Mouse (Mus musculus) stomach, embryonic 16.5 days (tissue): Measurements from ENCODE around the gene Pitpnc1. TPM values are rescaled to one million over a fixed set of nuclear protein-coding genes. Genes with fewer than 3 reads are reported as not detected.

Experiments used
- ATAC-seq: fragments of 200-750 bp; cut with Nextera tagmentation; 2 replicates; pipeline ENCODE4 v1.8.0; 2017; ENCODE audit warnings: moderate number of reproducible peaks, moderate TSS enrichment; ENCODE audit not compliant: insufficient read depth, low FRiP score
- H3K27ac ChIP-seq: fragments of 300-500 bp; sonication (generic); 2 replicates; pipeline ENCODE4 v1.5.1; 2014; ENCODE audit warnings: low read length
- H3K27me3 ChIP-seq: fragments of 300-500 bp; sonication (generic); 2 replicates; pipeline ENCODE4 v1.6.1; 2014; ENCODE audit warnings: low read length, control low read depth, mixed read lengths; ENCODE audit not compliant: control insufficient read depth, insufficient read depth
- H3K36me3 ChIP-seq: fragments of 300-500 bp; sonication (generic); 2 replicates; pipeline ENCODE4 v1.6.1; 2014; ENCODE audit warnings: low read length; ENCODE audit not compliant: control insufficient read depth, insufficient read depth
- H3K4me1 ChIP-seq: fragments of 300-500 bp; sonication (generic); 2 replicates; pipeline ENCODE4 v1.6.1; 2014; ENCODE audit warnings: low read length, control low read depth, mixed read lengths; ENCODE audit not compliant: control insufficient read depth, insufficient read depth
- H3K4me2 ChIP-seq: fragments of 300-500 bp; sonication (generic); 2 replicates; pipeline ENCODE4 v1.6.1; 2014; ENCODE audit warnings: low read depth, low read length, mixed read lengths
- H3K4me3 ChIP-seq: fragments of 300-500 bp; sonication (generic); replicated peaks from 2 replicates; pipeline ENCODE4 v1.5.1; 2014; ENCODE audit warnings: mild to moderate bottlenecking, low read length
- H3K9ac ChIP-seq: fragments of 300-500 bp; sonication (generic); 2 replicates; pipeline ENCODE4 v1.6.1; 2014; ENCODE audit warnings: low read length
- H3K9me3 ChIP-seq: fragments of 300-500 bp; sonication (generic); replicated peaks from 2 replicates; pipeline ENCODE4 v1.6.1; 2016; ENCODE audit warnings: low read length, control low read depth; ENCODE audit not compliant: control insufficient read depth
- whole genome bisulfite sequencing: fragments of 180-500 bp; shearing (Covaris S2); extraction: QIAGEN DNeasy Blood & Tissue Kit; methylation state at CpG from one replicate; pipeline ENCODE4 v1.1.7; 2014; 5-methylcytosine and 5-hydroxymethylcytosine counted together
- polyA plus RNA-seq: library from polyadenylated mRNA; unstranded; fragments of >200 nt; fragmentation: Nextera tagmentation; extraction: Ambion mirVana; gene quantifications from 2 replicates; pipeline ENCODE4 v1.2.1, GENCODE M21; 2015

Pitpnc1 gene
- polyA plus RNA-seq, 1 experiment from 2014 or later = 13.9 TPM

DNA sequence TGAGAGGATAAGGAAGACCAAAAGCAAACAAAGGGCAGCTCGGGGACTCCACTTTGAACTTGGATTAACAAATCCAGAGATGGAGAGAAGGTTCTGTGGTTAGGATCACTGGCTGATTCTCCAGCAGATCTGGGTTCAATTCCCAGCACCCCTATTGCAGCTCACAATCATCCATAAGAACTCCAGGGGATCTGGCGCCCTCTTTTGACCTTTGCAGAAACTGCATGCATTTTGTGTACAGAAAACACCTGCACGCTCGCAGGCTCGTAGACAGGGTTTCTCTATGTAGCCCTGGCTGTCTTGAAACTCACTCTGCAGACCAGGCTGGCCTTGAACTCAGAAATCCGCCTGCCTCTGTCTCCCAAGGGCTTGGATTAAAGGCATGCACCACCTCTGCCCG lies 219.0 kb downstream of the Pitpnc1 start:
- 87% methylated on average over 7 of the region's 7 CpGs for WGBS
- Histone ChIP-seq H3K4me2 (no peak overlapping the region), H3K36me3 (no peaks in the 10 kb centered on the region), H3K27me3 (no peaks in the 10 kb centered on the region), H3K4me1 (no peaks in the 10 kb centered on the region), H3K9ac (no peak overlapping the region), H3K27ac (no peak overlapping the region), H3K4me3 (no peak overlapping the region), H3K9me3 (no peaks in the 10 kb centered on the region)
- no peak for ATAC-seq

DNA sequence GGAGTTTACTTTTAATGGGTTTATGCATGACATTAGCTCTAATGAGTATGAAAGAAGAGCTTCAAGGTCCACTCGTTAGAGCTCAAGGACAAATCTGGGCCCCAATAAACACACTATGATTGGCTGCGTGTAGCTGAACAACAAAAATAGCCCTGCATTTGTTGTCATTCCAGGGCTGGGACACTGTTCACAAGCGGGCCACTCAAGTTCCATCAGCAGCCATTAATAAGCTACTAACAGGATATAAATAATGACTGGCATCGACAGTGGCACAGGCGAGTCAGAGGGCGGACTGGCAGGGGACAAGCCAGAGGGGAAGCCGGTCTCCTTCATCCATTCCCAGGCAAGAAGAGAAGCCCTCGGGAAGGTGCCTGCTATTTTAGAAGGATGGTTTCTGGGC lies 219.6 kb downstream of the Pitpnc1 start:
- Histone ChIP-seq H3K4me2 (no peak overlapping the region), H3K36me3 (no peaks in the 10 kb centered on the region), H3K4me1 (no peaks in the 10 kb centered on the region), H3K4me3 (no peak overlapping the region), H3K27me3 (no peaks in the 10 kb centered on the region), H3K27ac (no peak overlapping the region), H3K9ac (no peak overlapping the region), H3K9me3 (no peaks in the 10 kb centered on the region)
- 91% methylated on average over 8 of the region's 8 CpGs for WGBS
- no peak for ATAC-seq

DNA sequence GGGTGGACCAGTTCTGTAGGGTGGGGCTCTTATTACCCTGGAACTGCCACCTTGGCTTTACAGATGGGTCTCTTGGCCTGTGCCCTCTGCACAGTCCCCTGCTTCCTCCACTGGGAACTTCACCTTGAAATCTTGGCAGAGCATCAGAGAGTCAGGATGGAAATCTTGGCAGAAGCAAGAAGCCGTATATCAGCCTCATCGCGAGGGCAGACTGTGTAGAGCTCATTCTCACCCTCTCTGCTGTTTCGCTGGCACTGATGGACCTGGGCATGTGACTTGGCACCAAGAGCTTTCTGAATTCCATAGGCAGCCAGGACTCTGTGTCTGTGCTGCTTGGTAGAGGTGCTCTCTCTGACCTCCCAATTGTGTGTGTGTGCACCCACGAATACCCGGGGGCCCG lies 221.7 kb downstream of the Pitpnc1 start:
- no peaks in the 10 kb centered on the region for H3K4me1 ChIP-seq
- H3K9ac ChIP-seq = no peak overlapping the region
- H3K36me3 ChIP-seq = no peaks in the 10 kb centered on the region
- no peak overlapping the region for H3K4me2 ChIP-seq
- ATAC-seq = no peak
- no peak overlapping the region for H3K27ac ChIP-seq
- no peaks in the 10 kb centered on the region for H3K9me3 ChIP-seq
- WGBS = 82% methylated on average over 7 of the region's 7 CpGs
- no peaks in the 10 kb centered on the region for H3K27me3 ChIP-seq
- no peak overlapping the region for H3K4me3 ChIP-seq

DNA sequence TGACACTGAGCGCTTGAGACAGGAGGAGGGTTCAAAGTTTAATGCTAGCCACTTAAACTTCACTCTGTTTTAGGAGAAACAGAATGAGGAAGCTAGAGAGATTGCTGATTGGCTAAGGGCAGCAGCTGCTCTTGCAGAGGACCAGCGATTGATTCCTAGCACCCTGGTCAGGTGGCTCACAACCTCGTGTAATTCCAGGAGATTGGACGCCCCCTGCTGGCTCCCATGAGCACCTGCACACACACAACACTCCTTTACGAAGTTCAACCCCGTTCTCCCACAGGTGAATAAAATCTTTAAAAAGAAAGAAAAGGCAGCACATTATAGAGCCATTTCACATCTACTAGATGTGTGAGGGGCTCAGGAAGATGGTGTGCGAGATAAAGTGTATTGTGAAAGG lies 224.8 kb downstream of the Pitpnc1 start:
- Histone ChIP-seq H3K9me3 (no peaks in the 10 kb centered on the region), H3K27me3 (no peaks in the 10 kb centered on the region), H3K4me1 (no peaks in the 10 kb centered on the region), H3K4me2 (no peak overlapping the region), H3K4me3 (no peak overlapping the region), H3K27ac (no peak overlapping the region), H3K36me3 (no peaks in the 10 kb centered on the region), H3K9ac (no peak overlapping the region)
- no peak for ATAC-seq
- 89% methylated on average over 7 of the region's 7 CpGs for WGBS

DNA sequence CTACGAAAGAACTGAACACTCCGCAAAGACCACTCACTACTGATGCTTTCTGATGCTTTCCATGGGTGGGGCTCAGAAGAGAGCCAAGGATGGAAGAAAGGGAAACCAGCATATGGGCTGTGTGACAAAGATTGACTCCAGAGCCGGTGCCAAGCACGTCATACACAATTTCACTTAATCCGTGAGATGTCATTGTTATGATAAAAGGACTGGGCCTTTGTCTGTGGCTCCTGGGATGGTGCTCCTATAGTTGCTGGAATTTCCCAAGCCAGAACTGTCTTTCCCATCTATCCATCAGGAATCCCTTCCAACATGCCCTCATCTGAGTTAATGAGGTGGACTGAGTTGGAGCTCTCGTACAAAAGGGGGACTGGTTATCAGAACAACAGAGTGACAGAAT lies 227.4 kb downstream of the Pitpnc1 start:
- Histone ChIP-seq H3K9ac (no peak overlapping the region), H3K27me3 (no peaks in the 10 kb centered on the region), H3K4me1 (no peaks in the 10 kb centered on the region), H3K36me3 (no peaks in the 10 kb centered on the region), H3K4me3 (no peak overlapping the region), H3K9me3 (no peaks in the 10 kb centered on the region), H3K4me2 (no peak overlapping the region), H3K27ac (no peak overlapping the region)
- ATAC-seq = no peak
- 81% methylated on average over 6 of the region's 6 CpGs for WGBS

DNA sequence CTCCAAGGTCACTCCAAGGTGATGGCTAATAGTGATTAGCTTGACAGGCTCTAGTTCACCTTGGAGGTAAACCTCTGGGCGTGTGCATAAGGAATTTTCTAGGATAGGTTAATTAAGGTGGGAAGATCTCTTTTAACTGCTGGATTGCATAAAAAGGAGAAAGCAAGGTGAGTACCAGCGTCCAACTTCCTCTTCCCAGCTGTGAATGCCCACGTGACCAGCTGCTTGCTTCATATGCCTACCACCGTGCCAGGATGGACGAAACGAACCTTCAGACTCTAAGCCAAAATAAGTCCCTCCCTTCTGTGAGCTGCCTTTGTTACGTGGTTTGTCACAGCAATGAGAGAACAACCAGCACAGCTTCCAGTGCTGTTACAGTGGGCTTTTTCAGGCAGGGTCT lies 228.8 kb downstream of the Pitpnc1 start:
- Histone ChIP-seq H3K27ac (no peak overlapping the region), H3K4me3 (no peak overlapping the region), H3K9me3 (no peaks in the 10 kb centered on the region), H3K9ac (no peak overlapping the region), H3K4me1 (no peaks in the 10 kb centered on the region), H3K36me3 (no peaks in the 10 kb centered on the region), H3K4me2 (no peak overlapping the region), H3K27me3 (no peaks in the 10 kb centered on the region)
- WGBS = 81% methylated on average over 7 of the region's 7 CpGs
- no peak for ATAC-seq

DNA sequence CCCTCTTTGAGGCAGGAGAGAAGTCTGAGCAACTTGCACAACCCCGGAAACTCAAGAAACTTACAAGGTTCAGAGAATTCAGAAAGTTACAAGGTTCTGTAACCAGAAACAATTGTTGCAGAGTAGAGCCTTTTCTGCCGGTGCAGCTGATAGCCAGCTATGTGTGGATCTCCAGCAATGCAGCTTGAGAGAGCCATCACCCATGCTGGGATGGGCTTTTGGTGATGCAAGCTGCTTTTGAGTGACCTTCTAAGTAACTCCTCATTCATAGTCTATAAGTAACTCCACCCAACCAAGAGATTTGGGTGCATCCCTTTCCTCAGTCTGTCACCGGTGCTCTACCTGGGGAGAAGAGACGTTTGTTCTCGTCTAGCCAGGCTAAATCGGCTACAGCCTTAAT lies 232.0 kb downstream of the Pitpnc1 start:
- no peaks in the 10 kb centered on the region for H3K36me3 ChIP-seq
- H3K27ac ChIP-seq = no peak overlapping the region
- H3K4me1 ChIP-seq = no peaks in the 10 kb centered on the region
- H3K4me3 ChIP-seq = no peak overlapping the region
- H3K9me3 ChIP-seq = no peaks in the 10 kb centered on the region
- H3K27me3 ChIP-seq = no peaks in the 10 kb centered on the region
- 94% methylated on average over 6 of the region's 6 CpGs for WGBS
- no peak overlapping the region for H3K4me2 ChIP-seq
- no peak overlapping the region for H3K9ac ChIP-seq
- no peak for ATAC-seq

DNA sequence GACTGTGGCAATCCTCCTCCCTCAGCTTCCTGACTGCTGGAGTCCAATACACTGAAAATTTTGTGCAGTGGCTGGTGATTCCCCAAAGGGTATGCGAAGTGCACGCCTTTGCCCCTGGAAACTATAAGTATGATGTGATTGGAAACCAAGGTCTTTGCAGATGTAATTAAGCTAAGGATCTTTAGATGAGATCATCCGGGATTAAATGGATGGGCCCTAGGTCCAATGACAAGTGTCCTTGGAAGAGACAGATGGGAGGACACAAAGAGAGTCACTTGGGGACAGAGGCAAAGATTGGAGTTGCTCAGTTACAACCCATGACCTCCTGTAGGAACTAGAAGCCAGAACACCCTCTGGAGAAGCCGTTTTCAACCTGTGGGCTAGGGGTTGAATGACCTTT lies 233.0 kb downstream of the Pitpnc1 start:
- Histone ChIP-seq H3K36me3 (no peaks in the 10 kb centered on the region), H3K27ac (no peak overlapping the region), H3K4me2 (no peak overlapping the region), H3K4me3 (no peak overlapping the region), H3K9me3 (no peaks in the 10 kb centered on the region), H3K9ac (no peak overlapping the region), H3K4me1 (no peaks in the 10 kb centered on the region), H3K27me3 (no peaks in the 10 kb centered on the region)
- no peak for ATAC-seq
- WGBS = 86% methylated on average over 4 of the region's 4 CpGs

DNA sequence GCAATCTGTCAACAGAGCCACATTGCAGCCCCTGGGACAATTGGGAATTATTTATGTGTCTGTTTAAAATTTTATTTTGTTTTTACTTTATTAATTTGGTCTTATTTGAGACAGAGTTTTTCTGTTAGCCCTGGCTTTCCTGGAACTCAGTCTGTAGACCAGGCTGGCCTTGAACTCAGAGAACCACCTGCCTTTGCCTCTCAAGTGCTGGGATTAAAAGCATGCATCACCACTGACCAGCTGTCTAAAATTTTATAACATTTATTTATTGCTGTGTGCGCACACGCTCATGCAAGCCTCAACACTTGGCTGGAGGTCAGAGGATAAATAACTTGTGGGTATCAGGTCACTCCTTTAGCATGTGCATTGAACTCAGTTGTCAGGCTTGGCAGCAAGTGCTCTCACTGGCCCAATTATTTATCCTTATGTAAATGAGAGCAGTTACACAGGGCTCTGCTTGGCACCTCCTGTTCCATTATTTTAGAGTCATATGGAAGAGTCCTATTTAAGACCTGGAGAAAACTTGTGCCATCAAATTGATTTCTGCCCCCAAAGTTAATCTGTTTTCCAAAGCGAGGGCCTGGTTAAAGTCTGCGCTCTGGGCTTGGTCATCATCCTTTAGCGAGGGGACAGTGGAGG lies 237.1 kb downstream of the Pitpnc1 start:
- H3K9ac ChIP-seq = no peak overlapping the region

DNA sequence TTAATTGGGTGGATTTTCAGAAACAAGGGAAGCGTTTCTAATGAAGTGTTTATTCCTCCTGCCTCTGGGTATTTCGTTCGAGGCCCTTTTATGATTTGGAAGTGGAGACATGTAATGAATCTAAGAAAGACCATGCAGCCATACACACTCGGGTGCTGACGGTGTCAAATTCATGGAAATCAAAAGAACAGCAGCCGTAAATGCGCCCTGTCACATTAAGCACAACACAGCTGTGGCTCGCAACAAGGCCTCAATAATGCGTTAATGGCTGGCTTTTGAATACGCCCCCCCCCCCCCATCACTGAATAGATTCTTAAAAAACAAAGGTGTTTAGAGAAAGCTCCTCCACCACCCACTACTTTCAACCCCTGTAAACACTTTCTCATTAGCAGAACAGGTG lies 240.4 kb downstream of the Pitpnc1 start:
- H3K27me3 ChIP-seq = no peaks in the 10 kb centered on the region
- H3K9ac ChIP-seq = no peak overlapping the region
- H3K4me2 ChIP-seq = no peak overlapping the region
- no peak for ATAC-seq
- H3K9me3 ChIP-seq = no peaks in the 10 kb centered on the region
- H3K36me3 ChIP-seq = no peaks in the 10 kb centered on the region
- H3K4me3 ChIP-seq = no peak overlapping the region
- no peak overlapping the region for H3K27ac ChIP-seq
- H3K4me1 ChIP-seq = no peaks in the 10 kb centered on the region
- WGBS = 61% methylated on average over 10 of the region's 10 CpGs

More for the DNA sequence above, 237.1 kb downstream of the Pitpnc1 start:
- Histone ChIP-seq H3K27me3 (no peaks in the 10 kb centered on the region), H3K4me1 (no peaks in the 10 kb centered on the region), H3K9me3 (no peaks in the 10 kb centered on the region), H3K36me3 (no peaks in the 10 kb centered on the region), H3K27ac (no peak overlapping the region), H3K4me2 (no peak overlapping the region), H3K4me3 (no peak overlapping the region)
- WGBS = 87% methylated on average over 5 of the region's 5 CpGs
- no peak for ATAC-seq
